Mouse (Mus musculus): ENCODE results near the gene Cbx4. TPM values are rescaled to one million over a fixed set of nuclear protein-coding genes. Genes with fewer than 3 reads are reported as not detected.
"Not testable (repeated sequence)": the region's sequence is repeated elsewhere in the genome, so short reads cannot be mapped to it uniquely, and the experiment has no call there.

Cbx4 gene
- polyA plus RNA-seq, 1 experiment from 2014 or later, result 13.8 TPM

- Histone ChIP-seq H3K36me3 (ENCODE audit: insufficient read depth) (no peaks in the 10 kb centered on the region), H3K9me3 (ENCODE audit: low read depth, low read length) (no peaks in the 10 kb centered on the region), H3K27ac (ENCODE audit: low read depth) (no peak overlapping the region), H3K4me2 (no peak overlapping the region), H3K4me3 (ENCODE audit: low read depth, low read length) (no peak overlapping the region), H3K4me1 (ENCODE audit: insufficient read depth) (peaks cover 8% of the 10 kb centered on the region; the same call in 1 of the 2 replicates), H3K27me3 (ENCODE audit: insufficient read depth, low read length) (no peaks in the 10 kb centered on the region), H3K9ac (no peak overlapping the region)
- ATAC-seq (ENCODE audit: insufficient read depth), result no peak
- 56% methylated on average over 9 of the region's 9 CpGs for WGBS
- DNase-seq, result no peak
- no peak for TF ChIP-seq CTCF (IDR thresholded peaks at IDR 0.05; ENCODE audit: low read depth)
These were observed 23.5 kb upstream of the Cbx4 start for GRCm38 (mm10) chr11:119109415-119110071.

GRCm38 (mm10) chr11:119108573-119109263 lies 22.7 kb upstream of the Cbx4 start:
- Histone ChIP-seq H3K4me3 (ENCODE audit: low read depth, low read length) (no peak overlapping the region), H3K27ac (ENCODE audit: low read depth) (no peak overlapping the region), H3K36me3 (ENCODE audit: insufficient read depth) (no peaks in the 10 kb centered on the region), H3K4me2 (no peak overlapping the region), H3K9ac (no peak overlapping the region), H3K9me3 (ENCODE audit: low read depth, low read length) (no peaks in the 10 kb centered on the region), H3K27me3 (ENCODE audit: insufficient read depth, low read length) (no peaks in the 10 kb centered on the region), H3K4me1 (ENCODE audit: insufficient read depth) (peaks cover 8% of the 10 kb centered on the region; the same call in 1 of the 2 replicates)
- ATAC-seq (ENCODE audit: insufficient read depth), result no peak
- no peak for TF ChIP-seq CTCF (IDR thresholded peaks at IDR 0.05; ENCODE audit: low read depth)
- no peak for DNase-seq
- WGBS, result 74% methylated on average over 10 of the region's 10 CpGs

- H3K36me3 ChIP-seq (ENCODE audit: insufficient read depth), result no peaks in the 10 kb centered on the region
- no peak overlapping the region for H3K27ac ChIP-seq (ENCODE audit: low read depth)
- peaks cover 8% of the 10 kb centered on the region; the same call in 1 of the 2 replicates for H3K4me1 ChIP-seq (ENCODE audit: insufficient read depth)
- H3K4me3 ChIP-seq (ENCODE audit: low read depth, low read length), result no peak overlapping the region
- no peaks in the 10 kb centered on the region for H3K9me3 ChIP-seq (ENCODE audit: low read depth, low read length)
- DNase-seq, result no peak
- TF ChIP-seq CTCF (IDR thresholded peaks at IDR 0.05; ENCODE audit: low read depth), result no peak
- 23% methylated on average over 6 of the region's 6 CpGs for WGBS
- no peaks in the 10 kb centered on the region for H3K27me3 ChIP-seq (ENCODE audit: insufficient read depth, low read length)
- no peak overlapping the region for H3K4me2 ChIP-seq
- H3K9ac ChIP-seq, result no peak overlapping the region
- ATAC-seq (ENCODE audit: insufficient read depth), result peak; percentile 21; the same call in 1 of the 2 replicates
These were observed 20.3 kb upstream of the Cbx4 start for GRCm38 (mm10) chr11:119106289-119106688.

- ATAC-seq (ENCODE audit: insufficient read depth), result peak; percentile 36
- H3K4me2 ChIP-seq, result no peak overlapping the region
- 14% methylated on average over 8 of the region's 8 CpGs for WGBS
These were observed 19.7 kb upstream of the Cbx4 start for GRCm38 (mm10) chr11:119105748-119106147.

GRCm38 (mm10) chr11:119105071-119105609 lies 19.1 kb upstream of the Cbx4 start:
- peak; percentile 82 for DNase-seq

More at GRCm38 (mm10) chr11:119105748-119106147, 19.7 kb upstream of the Cbx4 start:
- no peaks in the 10 kb centered on the region for H3K27me3 ChIP-seq (ENCODE audit: insufficient read depth, low read length)
- no peak for TF ChIP-seq CTCF (IDR thresholded peaks at IDR 0.05; ENCODE audit: low read depth)
- DNase-seq, result no peak
- no peaks in the 10 kb centered on the region for H3K36me3 ChIP-seq (ENCODE audit: insufficient read depth)
- no peak overlapping the region for H3K4me3 ChIP-seq (ENCODE audit: low read depth, low read length)
- H3K27ac ChIP-seq (ENCODE audit: low read depth), result no peak overlapping the region
- H3K9me3 ChIP-seq (ENCODE audit: low read depth, low read length), result no peaks in the 10 kb centered on the region
- H3K4me1 ChIP-seq (ENCODE audit: insufficient read depth), result peaks cover 8% of the 10 kb centered on the region; the same call in 1 of the 2 replicates
- no peak overlapping the region for H3K9ac ChIP-seq

GRCm38 (mm10) chr11:119103991-119104390 lies 18.0 kb upstream of the Cbx4 start:
- no peaks in the 10 kb centered on the region for H3K27me3 ChIP-seq (ENCODE audit: insufficient read depth, low read length)
- H3K4me1 ChIP-seq (ENCODE audit: insufficient read depth), result peaks cover 8% of the 10 kb centered on the region; the same call in 1 of the 2 replicates
- ATAC-seq (ENCODE audit: insufficient read depth) (no peak), DNase-seq (no peak)
- WGBS, result 62% methylated on average over 3 of the region's 3 CpGs
- H3K9me3 ChIP-seq (ENCODE audit: low read depth, low read length), result no peaks in the 10 kb centered on the region
- H3K4me2 ChIP-seq, result no peak overlapping the region
- TF ChIP-seq CTCF (IDR thresholded peaks at IDR 0.05; ENCODE audit: low read depth), result no peak
- no peak overlapping the region for H3K9ac ChIP-seq
- no peaks in the 10 kb centered on the region for H3K36me3 ChIP-seq (ENCODE audit: insufficient read depth)
- H3K4me3 ChIP-seq (ENCODE audit: low read depth, low read length), result no peak overlapping the region
- H3K27ac ChIP-seq (ENCODE audit: low read depth), result no peak overlapping the region

More at GRCm38 (mm10) chr11:119105071-119105609, 19.1 kb upstream of the Cbx4 start:
- Histone ChIP-seq H3K4me1 (ENCODE audit: insufficient read depth) (peaks cover 8% of the 10 kb centered on the region; the same call in 1 of the 2 replicates), H3K9me3 (ENCODE audit: low read depth, low read length) (no peaks in the 10 kb centered on the region), H3K4me2 (no peak overlapping the region), H3K27ac (ENCODE audit: low read depth) (no peak overlapping the region), H3K27me3 (ENCODE audit: insufficient read depth, low read length) (no peaks in the 10 kb centered on the region), H3K9ac (no peak overlapping the region), H3K36me3 (ENCODE audit: insufficient read depth) (no peaks in the 10 kb centered on the region), H3K4me3 (ENCODE audit: low read depth, low read length) (no peak overlapping the region)
- TF ChIP-seq CTCF (IDR thresholded peaks at IDR 0.05; ENCODE audit: low read depth), result no peak
- WGBS, result 45% methylated on average over 7 of the region's 7 CpGs
- peak; percentile 54; the same call in 1 of the 2 replicates for ATAC-seq (ENCODE audit: insufficient read depth)

- not testable (repeated sequence) for H3K4me2 ChIP-seq; H3K27me3 ChIP-seq (ENCODE audit: insufficient read depth, low read length); H3K4me3 ChIP-seq (ENCODE audit: low read depth, low read length); H3K4me1 ChIP-seq (ENCODE audit: insufficient read depth); H3K27ac ChIP-seq (ENCODE audit: low read depth); ATAC-seq (ENCODE audit: insufficient read depth); DNase-seq; H3K9me3 ChIP-seq (ENCODE audit: low read depth, low read length); H3K36me3 ChIP-seq (ENCODE audit: insufficient read depth); H3K9ac ChIP-seq
- WGBS, result 63% methylated on average over 4 of the region's 4 CpGs
These were observed 14.3 kb upstream of the Cbx4 start for GRCm38 (mm10) chr11:119100355-119100754.

All from lung, embryonic 14.5 days (tissue).